Mouse (Mus musculus): ENCODE data around the gene Gtf3c5.

Gtf3c5 gene

GRCm38 (mm10) chr2:28535650-28536049 lies 47.9 kb downstream of the Gtf3c5 start:
- no peak for DNase-seq (ENCODE audit: low read depth in 1 of 2, low spot score in 2 of 2)

DNA sequence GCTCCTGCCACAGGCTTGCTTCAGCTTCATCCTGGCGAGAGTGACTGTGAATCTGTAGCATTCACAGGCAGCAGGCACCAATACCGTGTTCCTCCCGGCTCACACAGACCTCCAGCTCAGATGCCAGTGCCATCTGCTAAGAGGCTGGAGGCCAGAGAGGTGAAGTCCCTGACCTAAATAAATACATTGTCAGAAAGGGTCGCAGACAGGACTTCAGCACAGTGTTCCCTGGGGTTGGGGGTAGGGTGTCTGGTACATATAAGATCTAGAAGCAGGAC lies 48.3 kb downstream of the Gtf3c5 start:
- no peak for DNase-seq (ENCODE audit: low read depth in 1 of 2, low spot score in 2 of 2)

GRCm38 (mm10) chr2:28534436-28535262 lies 48.9 kb downstream of the Gtf3c5 start:
- no peak for DNase-seq (ENCODE audit: low read depth in 1 of 2, low spot score in 2 of 2)

DNA sequence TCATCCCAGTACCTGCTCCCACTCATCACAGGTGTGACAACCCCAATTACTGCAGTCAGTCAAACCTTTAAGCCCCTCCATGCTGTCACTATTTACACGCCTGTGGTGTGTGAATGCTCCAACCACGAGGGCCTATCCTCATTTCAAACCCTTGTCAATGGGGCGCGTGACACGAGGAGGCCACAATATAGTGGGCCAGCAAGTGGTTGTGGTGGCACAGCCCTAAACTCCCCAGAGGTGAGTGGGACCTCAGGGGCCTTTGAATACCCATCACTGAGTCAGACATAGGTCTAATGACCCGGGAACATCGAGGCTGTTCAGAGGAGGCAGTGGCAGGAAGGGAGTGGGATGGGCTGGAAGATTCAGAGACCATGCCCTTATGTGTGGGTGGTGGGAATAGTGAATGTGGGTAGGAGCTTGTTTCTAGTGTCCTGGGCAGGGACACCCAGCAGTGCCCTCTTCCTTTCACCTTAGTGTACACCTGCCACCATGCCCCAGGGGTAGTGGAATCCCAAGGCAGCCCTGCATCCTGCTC lies 49.6 kb downstream of the Gtf3c5 start:
- DNase-seq (ENCODE audit: low read depth in 1 of 2, low spot score in 2 of 2), result no peak

- DNase-seq (ENCODE audit: low read depth in 1 of 2, low spot score in 2 of 2), result peak; percentile 64 to 81
These were observed 50.4 kb downstream of the Gtf3c5 start for GRCm38 (mm10) chr2:28532938-28533771.

DNA sequence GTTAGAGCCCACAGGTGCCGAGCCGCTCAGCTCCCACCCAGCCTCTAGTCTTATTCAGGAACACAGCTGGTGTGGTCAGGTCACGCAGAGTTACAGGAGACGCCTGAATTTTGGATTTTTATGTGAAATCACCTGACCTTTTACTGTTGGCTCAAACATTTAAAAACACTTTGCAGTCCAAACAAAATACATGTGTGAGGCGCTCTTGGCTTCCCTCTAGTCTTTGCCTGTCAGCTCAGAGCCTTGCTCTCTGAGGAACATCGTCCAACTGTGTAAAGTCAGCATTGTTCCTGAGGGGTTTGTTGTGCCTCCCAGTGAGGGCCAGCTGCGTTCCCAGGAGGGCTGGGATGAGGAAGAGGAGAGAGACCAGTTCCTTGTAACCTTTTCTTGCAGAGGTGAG lies 53.2 kb downstream of the Gtf3c5 start:
- no peak for DNase-seq (ENCODE audit: low read depth in 1 of 2, low spot score in 2 of 2)

- DNase-seq (ENCODE audit: low read depth in 1 of 2, low spot score in 2 of 2), result no peak
These were observed 53.7 kb downstream of the Gtf3c5 start for GRCm38 (mm10) chr2:28529856-28530255.

DNA sequence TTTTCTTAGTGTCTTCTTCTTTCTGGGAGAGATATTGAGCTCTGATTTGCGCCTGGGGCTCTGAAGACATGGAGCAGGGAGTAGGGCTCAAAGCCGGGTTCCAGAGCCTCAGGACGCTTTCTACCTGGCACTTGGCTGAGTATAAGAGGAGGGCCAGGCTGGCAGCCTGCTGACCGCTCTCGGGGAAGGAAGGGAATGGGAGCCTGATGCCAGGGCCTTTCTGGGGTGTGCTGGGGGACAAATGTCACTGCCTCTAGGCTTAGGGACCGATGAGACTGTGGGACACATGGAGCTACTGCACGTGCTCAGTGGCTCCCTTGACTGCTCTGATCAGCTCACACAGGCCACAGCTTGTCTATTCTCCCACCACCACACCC lies 55.2 kb downstream of the Gtf3c5 start:
- no peak for DNase-seq (ENCODE audit: low read depth in 1 of 2, low spot score in 2 of 2)

GRCm38 (mm10) chr2:28527436-28528353 lies 55.9 kb downstream of the Gtf3c5 start:
- DNase-seq (ENCODE audit: low read depth in 1 of 2, low spot score in 2 of 2), result no peak

GRCm38 (mm10) chr2:28525943-28526876 lies 57.3 kb downstream of the Gtf3c5 start:
- DNase-seq (ENCODE audit: low read depth in 1 of 2, low spot score in 2 of 2), result no peak

DNA sequence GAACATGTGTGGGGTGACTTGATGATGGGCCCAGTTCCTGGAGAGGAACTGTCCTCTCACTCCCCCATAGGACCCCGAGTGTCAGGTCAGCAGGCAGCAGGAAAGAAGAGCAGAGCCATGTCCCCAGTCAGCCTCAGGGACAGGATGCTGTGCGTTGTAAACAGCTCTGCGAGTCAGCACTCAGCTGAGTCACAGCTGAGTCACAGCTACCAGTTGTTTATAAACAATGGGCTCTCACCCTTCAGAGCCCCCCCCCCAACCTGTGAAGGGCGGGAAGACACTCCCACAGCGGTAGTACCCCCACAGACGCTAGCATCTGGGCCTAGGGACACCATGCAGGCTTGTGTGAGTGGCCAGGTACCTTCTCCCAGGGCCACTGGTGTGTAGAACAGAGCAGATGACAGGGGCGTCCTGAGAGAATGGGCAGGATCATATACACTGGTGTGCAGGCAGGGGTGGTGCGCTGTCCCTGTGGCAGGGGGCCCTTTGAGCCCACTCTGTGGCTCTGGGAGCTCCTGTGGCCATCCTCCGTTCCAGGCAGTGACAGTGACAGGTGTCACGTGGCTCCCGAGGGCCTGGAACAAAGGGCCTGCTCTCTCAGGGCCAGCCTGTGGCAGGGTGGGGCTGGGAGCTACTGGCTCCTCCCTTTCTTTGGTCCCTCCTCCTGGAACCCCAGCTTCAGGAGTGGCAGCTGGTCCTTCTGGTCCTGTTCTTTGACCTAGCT lies 58.2 kb downstream of the Gtf3c5 start:
- no peak for DNase-seq (ENCODE audit: low read depth in 1 of 2, low spot score in 2 of 2)

GRCm38 (mm10) chr2:28524406-28524805 lies 59.1 kb downstream of the Gtf3c5 start:
- DNase-seq (ENCODE audit: low read depth in 1 of 2, low spot score in 2 of 2), result no peak

- no peak for DNase-seq (ENCODE audit: low read depth in 1 of 2, low spot score in 2 of 2)
These were observed 59.9 kb downstream of the Gtf3c5 start for GRCm38 (mm10) chr2:28523643-28524117.

DNA sequence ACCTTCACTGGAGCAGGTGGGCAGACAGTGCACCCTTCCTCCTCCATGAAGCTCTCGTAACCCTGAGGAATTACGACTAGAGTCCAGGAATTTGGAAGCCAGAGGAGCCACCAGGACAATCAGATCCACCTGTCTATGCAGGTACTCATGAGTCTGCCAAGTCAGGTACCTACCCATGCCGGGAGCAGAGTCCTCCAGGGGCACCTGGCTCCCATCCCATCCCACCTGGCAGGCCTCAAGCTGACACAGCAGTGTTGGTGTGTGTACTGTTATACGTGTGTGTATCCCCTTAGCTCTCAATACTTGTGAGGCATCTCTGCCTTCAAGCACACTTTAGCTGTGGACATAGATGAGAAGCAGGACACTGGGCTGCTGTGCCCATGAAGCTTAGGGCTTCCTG lies 61.4 kb downstream of the Gtf3c5 start:
- no peak for DNase-seq (ENCODE audit: low read depth in 1 of 2, low spot score in 2 of 2)

DNA sequence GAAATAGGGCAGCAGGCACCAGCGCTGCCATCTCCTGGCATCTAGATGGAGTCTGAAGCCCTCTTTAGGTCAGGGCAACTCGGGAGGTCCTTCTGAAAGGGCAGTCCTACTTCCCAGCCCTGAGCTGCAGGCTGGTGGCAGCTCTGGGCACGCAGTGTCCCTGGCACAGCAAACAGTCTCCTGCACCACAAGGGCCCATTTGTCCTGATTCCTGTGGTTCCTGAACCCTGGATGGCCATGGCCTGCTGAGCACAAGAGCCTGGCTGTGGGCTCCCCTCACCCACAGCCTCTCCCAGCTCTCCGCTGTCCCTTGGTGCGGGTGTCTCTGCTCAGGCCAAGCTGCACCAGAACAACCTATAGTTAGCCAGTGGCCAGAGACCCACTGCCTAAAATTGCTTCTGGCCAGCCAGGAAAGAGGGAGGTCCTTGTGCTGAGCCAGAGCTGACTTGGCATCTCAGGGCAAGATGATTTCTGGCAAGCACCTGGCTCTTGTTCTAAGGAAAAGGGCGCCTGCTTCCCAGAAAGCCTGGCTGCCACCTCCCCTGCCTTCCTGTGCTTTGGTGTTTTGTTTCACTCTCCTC lies 61.9 kb downstream of the Gtf3c5 start:
- DNase-seq (ENCODE audit: low read depth in 1 of 2, low spot score in 2 of 2), result no peak

DNA sequence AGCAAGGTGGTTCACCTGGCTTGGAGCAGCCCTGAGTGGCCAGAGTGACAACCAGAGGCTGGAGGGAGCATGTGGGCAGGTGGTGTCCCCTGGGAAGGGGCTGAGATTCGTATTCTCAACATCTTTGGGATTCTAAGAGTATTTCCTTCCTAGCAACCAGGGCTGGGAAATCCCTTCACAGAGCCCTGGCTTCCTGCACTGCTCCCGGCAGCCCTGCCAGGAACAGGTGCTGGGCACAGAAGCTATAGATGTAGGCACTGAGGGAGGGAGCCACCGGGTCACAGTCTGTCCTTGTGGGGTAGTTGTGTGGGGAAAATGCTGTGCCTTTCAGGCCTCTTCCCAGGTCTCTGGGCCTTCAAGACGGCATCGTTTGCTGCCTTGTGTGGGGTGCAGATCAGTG lies 63.0 kb downstream of the Gtf3c5 start:
- DNase-seq (ENCODE audit: low read depth in 1 of 2, low spot score in 2 of 2), result no peak

- DNase-seq (ENCODE audit: low read depth in 1 of 2, low spot score in 2 of 2), result no peak
These were observed 65.3 kb downstream of the Gtf3c5 start for GRCm38 (mm10) chr2:28518231-28518630.

GRCm38 (mm10) chr2:28517206-28517909 lies 66.2 kb downstream of the Gtf3c5 start:
- DNase-seq (ENCODE audit: low read depth in 1 of 2, low spot score in 2 of 2), result peak; percentile 71 to 79

Measured in monocyte, adult 2 months (primary cell).